Mouse (Mus musculus): ENCODE data around the gene Pnldc1.
A peak's percentile ranks its signal among the peaks of the same experiment; 100 is the strongest.
"Not testable (repeated sequence)": the region's sequence is repeated elsewhere in the genome, so short reads cannot be mapped to it uniquely, and the experiment has no call there.

The Pnldc1 gene

GRCm38 (mm10) chr17:12906436-12906835, 3.6 kb downstream of the Pnldc1 start:
- no peak for DNase-seq (ENCODE audit: low spot score in 2 of 2)

- no peak for DNase-seq (ENCODE audit: low spot score in 2 of 2)
These were observed 4.2 kb downstream of the Pnldc1 start for GRCm38 (mm10) chr17:12905810-12906209.

GRCm38 (mm10) chr17:12904349-12904748, 5.7 kb downstream of the Pnldc1 start:
- no peak for DNase-seq (ENCODE audit: low spot score in 2 of 2)

- no peak for DNase-seq (ENCODE audit: low spot score in 2 of 2)
These were observed 6.4 kb downstream of the Pnldc1 start for GRCm38 (mm10) chr17:12903372-12904333.

- no peak for DNase-seq (ENCODE audit: low spot score in 2 of 2)
These were observed 7.7 kb downstream of the Pnldc1 start for GRCm38 (mm10) chr17:12902291-12902690.

- DNase-seq (ENCODE audit: low spot score in 2 of 2), result not testable (repeated sequence)
These were observed 11.4 kb downstream of the Pnldc1 start for GRCm38 (mm10) chr17:12898607-12899006.

GRCm38 (mm10) chr17:12897674-12898073, 12.4 kb downstream of the Pnldc1 start:
- no peak for DNase-seq (ENCODE audit: low spot score in 2 of 2)

- no peak for DNase-seq (ENCODE audit: low spot score in 2 of 2)
These were observed 18.0 kb downstream of the Pnldc1 start for GRCm38 (mm10) chr17:12892033-12892432.

- DNase-seq (ENCODE audit: low spot score in 2 of 2), result no peak
These were observed 19.0 kb downstream of the Pnldc1 start for GRCm38 (mm10) chr17:12891054-12891453.

- DNase-seq (ENCODE audit: low spot score in 2 of 2), result peak; percentile 18 to 50
These were observed 22.8 kb downstream of the Pnldc1 start for GRCm38 (mm10) chr17:12887021-12887775.

GRCm38 (mm10) chr17:12886620-12887019, 23.4 kb downstream of the Pnldc1 start:
- DNase-seq (ENCODE audit: low spot score in 2 of 2), result no peak

- no peak for DNase-seq (ENCODE audit: low spot score in 2 of 2)
These were observed 28.8 kb downstream of the Pnldc1 start for GRCm38 (mm10) chr17:12881216-12881615.

GRCm38 (mm10) chr17:12880178-12880577, 29.9 kb downstream of the Pnldc1 start:
- DNase-seq (ENCODE audit: low spot score in 2 of 2), result peak; percentile 68 to 82

GRCm38 (mm10) chr17:12875734-12876133, 34.3 kb downstream of the Pnldc1 start, which contains the start of gene Mrgprh:
Gene Mrgprh (plus strand): TSS chr17:12876034.
- no peak for DNase-seq (ENCODE audit: low spot score in 2 of 2)

- no peak for DNase-seq (ENCODE audit: low spot score in 2 of 2)
These were observed 37.6 kb downstream of the Pnldc1 start for GRCm38 (mm10) chr17:12872275-12873028.

GRCm38 (mm10) chr17:12868640-12869039, 41.4 kb downstream of the Pnldc1 start:
- no peak for DNase-seq (ENCODE audit: low spot score in 2 of 2)

- no peak for DNase-seq (ENCODE audit: low spot score in 2 of 2)
These were observed 42.0 kb downstream of the Pnldc1 start, which contains the start of gene Mas1 for GRCm38 (mm10) chr17:12868043-12868442. Gene Mas1 (minus strand): TSS chr17:12868143.

- DNase-seq (ENCODE audit: low spot score in 2 of 2), result peak; percentile 27 to 54
These were observed 43.2 kb downstream of the Pnldc1 start for GRCm38 (mm10) chr17:12866853-12867252.

GRCm38 (mm10) chr17:12865407-12865806, 44.6 kb downstream of the Pnldc1 start:
- no peak for DNase-seq (ENCODE audit: low spot score in 2 of 2)

GRCm38 (mm10) chr17:12864111-12864510, 45.9 kb downstream of the Pnldc1 start:
- DNase-seq (ENCODE audit: low spot score in 2 of 2), result no peak

- DNase-seq (ENCODE audit: low spot score in 2 of 2), result no peak
These were observed 51.0 kb downstream of the Pnldc1 start for GRCm38 (mm10) chr17:12859006-12859520.
